Mouse (Mus musculus) megakaryocyte progenitor cell, adult 5-6 weeks (primary cell): ENCODE results near the gene Coa4. TPM values are rescaled to one million over a fixed set of nuclear protein-coding genes. Genes with fewer than 3 reads are reported as not detected.

Experiments
- ATAC-seq: replicated peaks from 2 replicates; pipeline ENCODE4 v1.8.0; 2016; ENCODE audit warnings: mild to moderate bottlenecking, moderate TSS enrichment, inconsistent platforms; ENCODE audit not compliant: poor library complexity
- total RNA-seq, 2 experiments: library from RNA; stranded (forward) in 1 of 2; stranded (reverse) in 1 of 2; fragments of 157-497, 149-512 nt in 1 of 2; fragments of 200-1000 nt in 1 of 2; gene quantifications; 2 replicates each; pipeline versions ENCODE4 v1.2.3 to v1.2.4; 2015 to 2017

Gene Coa4
- total RNA-seq (2015) (10.7 and 21.3 TPM in 2 replicates), total RNA-seq (2017) (11.6 and 13.0 TPM in 2 replicates)

GRCm38 (mm10) chr7:100536804-100537518 is at the start of gene Coa4:
Gene Coa4, plus strand, starts transcription at chr7:100537071.
- ATAC-seq = peak; percentile 95

GRCm38 (mm10) chr7:100487301-100487700 is 49.6 kb upstream of the Coa4 start:
- ATAC-seq = no peak

- no peak for ATAC-seq
Measured at GRCm38 (mm10) chr7:100488474-100489048, 48.3 kb upstream of the Coa4 start.

GRCm38 (mm10) chr7:100492391-100493116 is 44.3 kb upstream of the Coa4 start:
- ATAC-seq = peak; percentile 33

GRCm38 (mm10) chr7:100493117-100493483 is 43.8 kb upstream of the Coa4 start, which contains the start of gene Ucp2:
Gene Ucp2, plus strand, starts transcription at chr7:100493337.
- ATAC-seq = peak; percentile 73

GRCm38 (mm10) chr7:100493484-100494414 is 43.1 kb upstream of the Coa4 start:
- ATAC-seq = peak; percentile 15

- ATAC-seq = no peak
Measured at GRCm38 (mm10) chr7:100494415-100494831, 42.4 kb upstream of the Coa4 start.

- ATAC-seq = no peak
Measured at GRCm38 (mm10) chr7:100495042-100495441, 41.8 kb upstream of the Coa4 start.

- ATAC-seq = peak; percentile 64
Measured at GRCm38 (mm10) chr7:100495581-100496251, 41.2 kb upstream of the Coa4 start.

GRCm38 (mm10) chr7:100496371-100496770 is 40.5 kb upstream of the Coa4 start:
- ATAC-seq = no peak

GRCm38 (mm10) chr7:100496791-100497190 is 40.1 kb upstream of the Coa4 start:
- ATAC-seq = no peak

- ATAC-seq = no peak
Measured at GRCm38 (mm10) chr7:100497402-100497801, 39.5 kb upstream of the Coa4 start.

- ATAC-seq = no peak
Measured at GRCm38 (mm10) chr7:100497982-100498381, 38.9 kb upstream of the Coa4 start.

- no peak for ATAC-seq
Measured at GRCm38 (mm10) chr7:100499465-100499864, 37.4 kb upstream of the Coa4 start.

- no peak for ATAC-seq
Measured at GRCm38 (mm10) chr7:100500276-100500977, 36.4 kb upstream of the Coa4 start.

- no peak for ATAC-seq
Measured at GRCm38 (mm10) chr7:100501027-100501843, 35.6 kb upstream of the Coa4 start.

GRCm38 (mm10) chr7:100501844-100502373 is 35.0 kb upstream of the Coa4 start:
- ATAC-seq = no peak

- ATAC-seq = peak; percentile 29
Measured at GRCm38 (mm10) chr7:100502374-100502922, 34.4 kb upstream of the Coa4 start.
